ENCODE assay signal across 19 mouse cellular contexts in the genomic region with DNA sequence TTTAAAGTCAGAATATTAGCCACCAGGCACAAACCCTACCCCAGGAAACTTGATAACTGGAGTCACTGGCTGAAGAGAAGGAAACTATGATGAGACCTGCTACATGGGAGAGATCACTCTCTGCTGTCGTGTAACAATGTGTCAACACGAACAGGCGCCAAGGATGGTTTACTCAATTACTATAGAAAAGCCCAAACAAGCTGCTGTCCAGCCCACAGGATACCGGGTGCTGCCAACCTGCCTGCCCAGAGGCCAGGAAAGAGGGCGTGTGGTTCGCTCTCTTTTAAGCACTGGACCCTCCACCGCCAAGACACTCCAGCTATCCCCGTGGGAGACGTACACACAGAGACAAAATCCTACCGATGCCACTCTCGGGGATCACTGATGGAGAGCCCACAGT. TPM values are rescaled to one million over a fixed set of nuclear protein-coding genes. Genes with fewer than 3 reads are reported as not detected.
DNase-seq lines count a peak whose midpoint lies in the region; ATAC-seq and TF ChIP-seq lines count a peak whose summit lies in the region.
"Had no signal": no experiment of that assay in that cellular context is flagged by ENCODE, and none has a peak within 500 bp of the region (broad histone marks: within the 10 kb centered on the region; RNA-seq: fewer than 3 reads in every experiment).

No protein-coding gene starts in this region.

- intact Hi-C loops in heart, postnatal 10 days (cut with DNase I) = no loop called here

- H3K27ac ChIP-seq in heart, embryonic 12.5 days (ENCODE audit: poor library complexity, severe bottlenecking) = no peak overlapping the region
- peak overlapping the region; percentile 32 for H3K27ac ChIP-seq in lung, embryonic 16.5 days (ENCODE audit: low read length)
- H3K27ac ChIP-seq: hindbrain, embryonic 14.5 days; intestine, embryonic 15.5 days; kidney, embryonic 15.5 days had no signal

- 0 out of 2 replicates have a peak, but pooled peaks cover 7% of the 10 kb centered on the region for H3K9me3 ChIP-seq in heart, embryonic 12.5 days (replicated peaks)
- no peaks in the 10 kb centered on the region for H3K9me3 ChIP-seq in lung, embryonic 16.5 days (ENCODE audit: control insufficient read depth, low read length)
- H3K9me3 ChIP-seq: intestine, embryonic 15.5 days; kidney, embryonic 15.5 days had no signal

- H3K9ac ChIP-seq in heart, embryonic 12.5 days = no peak overlapping the region
- H3K9ac ChIP-seq in lung, embryonic 16.5 days (ENCODE audit: low read length) = no peak overlapping the region
- H3K9ac ChIP-seq: hindbrain, embryonic 14.5 days; intestine, embryonic 15.5 days; kidney, embryonic 15.5 days had no signal

- H3K4me1 ChIP-seq in heart, embryonic 12.5 days (replicated peaks) = peaks cover 13% of the 10 kb centered on the region
- peaks cover 32% of the 10 kb centered on the region for H3K4me1 ChIP-seq in lung, embryonic 16.5 days (replicated peaks; ENCODE audit: control insufficient read depth, insufficient read depth, low read length)

- no peaks in the 10 kb centered on the region for H3K79me2 ChIP-seq in myocyte (ENCODE audit: control insufficient read depth, insufficient read depth)

- in situ Hi-C loops in Patski (cut with MboI; ENCODE audit: low pct_unique_long_range_greater_than_20kb) = loop anchor here (25.0 kb wide), 2 partner anchors 216 to 1234 kb away; no protein-coding TSS in a partner anchor

- no peak overlapping the region for H3K4me3 ChIP-seq in heart, embryonic 12.5 days
- H3K4me3 ChIP-seq in lung, embryonic 16.5 days (ENCODE audit: low read length) = 0 out of 2 replicates have a peak overlapping the region, but pooled peaks have one; percentile 2
- H3K4me3 ChIP-seq in myocyte = no peak overlapping the region
- H3K4me3 ChIP-seq: intestine, embryonic 15.5 days; kidney, embryonic 15.5 days had no signal

- no peaks in the 10 kb centered on the region for H3K27me3 ChIP-seq in heart, embryonic 12.5 days (replicated peaks)
- H3K27me3 ChIP-seq in lung, embryonic 16.5 days (ENCODE audit: control insufficient read depth, insufficient read depth, low read depth, low read length) = no peaks in the 10 kb centered on the region
- H3K27me3 ChIP-seq in Patski (no peaks in the 10 kb centered on the region), myocyte (ENCODE audit: control insufficient read depth, insufficient read depth, insufficient read length) (no peaks in the 10 kb centered on the region)
- H3K27me3 ChIP-seq: intestine, embryonic 15.5 days; kidney, embryonic 15.5 days had no signal

- no peak for TF ChIP-seq CTCF in Patski (IDR thresholded peaks at IDR 0.05)

- no peak for TF ChIP-seq POLR2A in myocyte (IDR thresholded peaks at IDR 0.05; ENCODE audit: insufficient read length, low read depth)

- H3ac ChIP-seq in myocyte (ENCODE audit: control insufficient read depth, insufficient read length) = no peak overlapping the region

- POLR2A ChIA-PET in Patski (lab: Charles Lee) = interaction anchor here (0.9 to 5.3 kb wide), 6 partner anchors 10 to 61 kb away, joined by 3 to 33 read pairs (median 5); a partner anchor contains a TSS

- CTCF ChIA-PET in Patski (lab: Charles Lee) = interaction anchor here (0.6 to 1.8 kb wide), 7 partner anchors 9 to 84 kb away, joined by 3 to 9 read pairs (median 4); no protein-coding TSS in a partner anchor

- ATAC-seq in heart, embryonic 12.5 days (ENCODE audit: insufficient number of reproducible peaks, low FRiP score) = no peak
- peak; percentile 20; the same call in 1 of the 2 replicates for ATAC-seq in lung, embryonic 16.5 days (ENCODE audit: low read depth)
- ATAC-seq in Patski = peak; percentile 31
- ATAC-seq: activated CD4-positive, CD25-positive, alpha-beta regulatory T cell, adult 4 months; intestine, embryonic 15.5 days; midbrain, embryonic 16.5 days had no signal

- 0 out of 2 replicates have a peak, but pooled peaks cover 5% of the 10 kb centered on the region for H3K36me3 ChIP-seq in heart, embryonic 12.5 days
- no peaks in the 10 kb centered on the region for H3K36me3 ChIP-seq in lung, embryonic 16.5 days (ENCODE audit: control insufficient read depth, insufficient read depth, low read length)
- no peaks in the 10 kb centered on the region for H3K36me3 ChIP-seq in myocyte (ENCODE audit: control insufficient read depth, insufficient read depth)
- H3K36me3 ChIP-seq: intestine, embryonic 15.5 days; kidney, embryonic 15.5 days had no signal

- WGBS in heart, embryonic 12.5 days = 61% methylated on average over 11 of the region's 11 CpGs
- WGBS in lung, embryonic 16.5 days = 45% methylated on average over 11 of the region's 11 CpGs

- H3K4me2 ChIP-seq in heart, embryonic 12.5 days = peak overlapping the region; percentile 12; the same call in 1 of the 2 replicates
- H3K4me2 ChIP-seq in lung, embryonic 16.5 days (ENCODE audit: low read depth, low read length) = peak overlapping the region; percentile 36; the same call in 1 of the 2 replicates
- peak overlapping the region; percentile 90 for H3K4me2 ChIP-seq in myocyte (ENCODE audit: low read depth)
- H3K4me2 ChIP-seq: hindbrain, embryonic 14.5 days; intestine, embryonic 15.5 days; kidney, embryonic 15.5 days; liver, embryonic 11.5 days had no signal

- no peak for DNase-seq in heart, postnatal 10 days
- DNase-seq in lung, postnatal 25 days (ENCODE audit: low spot score) = no peak
- DNase-seq in Patski (ENCODE audit: low read depth, low spot score) = no peak
- no peak for DNase-seq in kidney, postnatal 4 days
- DNase-seq: adrenal gland, postnatal 10 days; heart, postnatal 36 days; right cerebral cortex, postnatal 14 days; spleen, adult 18-20 months; thymus, adult 18-20 months had no signal

TF ChIP-seq in myocyte, 11 proteins besides CTCF, POLR2A, EP300 and RAD21:
- no peak for TF ChIP-seq MYOG (IDR thresholded peaks at IDR 0.05; ENCODE audit: control insufficient read depth in 1 of 3, insufficient read depth in 1 of 3, insufficient read length in 2 of 3, low read depth in 2 of 3)
- no peak for TF ChIP-seq CEBPB (IDR thresholded peaks at IDR 0.05; ENCODE audit: insufficient read depth, poor library complexity, severe bottlenecking)
- TF ChIP-seq REST (IDR thresholded peaks at IDR 0.05; ENCODE audit: insufficient read depth, insufficient read length) = no peak
- TF ChIP-seq E2F4 (IDR thresholded peaks at IDR 0.05; ENCODE audit: insufficient read depth) = no peak
- TF ChIP-seq MAX (IDR thresholded peaks at IDR 0.05; ENCODE audit: low read depth) = no peak
- TF ChIP-seq USF1 (IDR thresholded peaks at IDR 0.05; ENCODE audit: low read depth) = no peak
- TF ChIP-seq MYOD1 (IDR thresholded peaks at IDR 0.05; ENCODE audit: control insufficient read depth in 1 of 3, insufficient read length in 2 of 3, low read depth in 2 of 3) = no peak
- TF ChIP-seq POLR2AphosphoS2 (IDR thresholded peaks at IDR 0.05; ENCODE audit: insufficient read length, low read depth) = no peak

RNA-seq across cellular contexts. Expression of a gene that starts 13.7 kb away (rescaled TPM):
- 21.7 and 24.2 TPM in 2 replicates for polyA plus RNA-seq in heart, embryonic 12.5 days (2016; fragmentation: Nextera tagmentation; extraction: Ambion mirVana)
- 10 to 100 TPM; 33.6 to 36.8 TPM for total RNA-seq in heart, postnatal 10 days (2021)
- polyA plus RNA-seq in lung, embryonic 16.5 days (2015; fragmentation: Nextera tagmentation; extraction: Ambion mirVana) = 18.7 and 19.1 TPM in 2 replicates
- 384 TPM for polyA plus RNA-seq in Patski (2021)
- polyA plus RNA-seq in myocyte (2012; fragmentation: generic; extraction: Trizol) = 4.6 TPM
- total RNA-seq: neutrophil, adult 5-6 weeks had no signal

Comparison
In these comparisons a context has a peak if more than half of its experiments do, and no peak if none do; other contexts are left out.
1. H3K4me2 ChIP-seq: peak in every context shown above with its lines; median percentile 90 in myocyte; 36 in lung, embryonic 16.5 days; 12 in heart, embryonic 12.5 days.
2. RNA of a gene that starts 13.7 kb away (polyA plus RNA-seq): 384 TPM in Patski (single experiment); 21.7 to 24.2 TPM in heart, embryonic 12.5 days, 18.7 to 19.1 TPM in lung, embryonic 16.5 days and 4.6 TPM in myocyte (single experiment); every median in the first group is over 10 times any median in the second.